Mouse (Mus musculus): ENCODE data around the gene Acpp.
"Not testable (repeated sequence)": the region's sequence is repeated elsewhere in the genome, so short reads cannot be mapped to it uniquely, and the experiment has no call there.

The Acpp gene

DNA sequence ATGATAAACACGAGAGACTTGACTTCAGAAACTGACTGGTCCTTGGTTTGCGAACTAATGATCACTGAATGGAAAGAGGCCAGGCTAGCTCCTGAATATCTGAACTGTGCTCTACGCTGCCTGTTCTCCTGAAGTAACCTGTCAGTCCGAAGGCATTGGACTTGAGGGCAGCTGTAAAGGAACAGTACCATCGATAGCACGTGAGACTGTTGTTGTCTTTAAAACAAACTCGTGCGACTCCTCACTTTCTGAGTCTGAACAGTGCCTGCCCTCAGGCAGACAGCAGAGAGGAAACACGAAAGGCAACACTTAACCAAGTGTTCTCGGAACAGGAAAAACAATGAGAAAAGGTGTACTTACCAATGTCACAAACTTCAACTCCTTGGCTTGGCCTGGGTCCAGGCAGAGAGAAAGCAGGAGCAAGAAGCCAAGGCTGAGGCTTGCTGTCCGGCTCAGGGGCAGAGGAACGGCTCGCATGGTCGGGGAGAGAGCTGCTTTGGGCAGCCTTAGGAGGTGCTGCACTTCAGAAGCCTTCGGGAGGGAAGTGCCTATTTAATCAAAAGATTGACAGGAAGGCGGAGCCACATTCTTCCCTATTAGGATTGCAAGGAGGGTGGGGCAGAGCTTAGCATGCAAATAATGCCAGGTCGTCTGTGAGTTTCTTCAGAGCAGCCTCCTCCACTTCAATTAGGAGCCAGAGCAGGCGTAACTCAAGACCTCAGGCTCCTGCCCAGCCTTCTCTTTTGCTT is at the start of gene Acpp:
Gene Acpp, minus strand, starts transcription at position 566 of the 749 bp plus-strand sequence.
- in situ Hi-C loops (cut with MboI, MseI), result no loop called here

DNA sequence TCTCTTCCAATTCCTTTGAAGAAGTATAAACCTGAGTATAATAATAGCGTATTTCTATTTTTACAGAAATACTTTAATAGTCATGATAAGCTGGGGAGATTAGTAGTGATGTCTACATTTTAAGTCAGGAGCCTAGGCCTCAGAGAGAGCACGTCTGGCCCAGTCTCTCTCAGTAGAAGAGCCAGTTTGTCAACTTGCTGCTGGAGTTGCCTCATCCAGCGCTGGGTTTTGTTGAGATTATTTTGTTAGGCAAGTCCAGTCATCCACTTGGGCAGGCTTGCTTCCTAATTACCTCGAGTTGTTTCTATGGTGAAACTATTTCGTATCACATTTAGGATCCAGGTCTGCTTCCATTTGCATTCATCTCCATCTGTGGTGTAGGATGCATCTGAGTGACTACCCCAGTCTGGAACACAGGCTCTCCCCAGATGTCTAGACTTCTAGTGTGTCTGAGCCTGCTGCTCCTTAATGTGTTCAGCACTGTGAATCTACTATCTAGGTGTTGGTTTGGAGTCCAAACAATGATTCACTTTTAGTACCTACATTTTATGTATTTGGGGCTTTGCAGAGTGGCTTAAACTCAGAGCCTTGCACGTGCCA is 45.1 kb upstream of the Acpp start:
- in situ Hi-C loops (cut with MboI, MseI), result no loop called here

DNA sequence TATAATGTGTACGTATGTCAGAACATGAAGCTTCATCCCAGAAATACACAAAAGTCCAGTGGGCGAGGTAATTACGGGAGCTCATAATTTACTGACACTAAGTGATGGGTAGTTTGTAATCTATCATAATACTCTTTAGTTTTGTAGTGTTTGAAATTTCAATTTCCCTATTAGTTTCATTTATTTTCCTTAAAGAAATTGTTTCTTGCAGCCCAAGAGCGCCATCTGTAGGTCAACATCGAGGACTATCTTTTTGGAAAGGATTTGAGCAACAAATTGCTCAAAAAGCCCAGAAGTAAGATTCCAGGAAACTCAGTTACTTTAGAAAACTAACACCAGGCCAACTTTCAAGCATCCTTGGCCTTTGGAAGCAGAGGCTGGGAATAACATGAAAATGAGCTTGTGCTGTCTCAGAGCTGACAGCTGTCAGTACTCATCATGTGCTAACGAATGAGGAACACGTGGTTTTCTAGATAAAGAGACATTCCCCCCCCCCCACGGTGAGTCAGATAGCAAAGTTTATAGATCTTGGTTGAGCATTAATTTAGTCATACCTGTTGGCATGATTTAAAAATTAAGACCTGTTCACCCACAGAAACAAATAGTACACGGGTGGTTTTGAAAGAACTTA is 42.1 kb upstream of the Acpp start:
- in situ Hi-C loops (cut with MboI, MseI), result no loop called here

DNA sequence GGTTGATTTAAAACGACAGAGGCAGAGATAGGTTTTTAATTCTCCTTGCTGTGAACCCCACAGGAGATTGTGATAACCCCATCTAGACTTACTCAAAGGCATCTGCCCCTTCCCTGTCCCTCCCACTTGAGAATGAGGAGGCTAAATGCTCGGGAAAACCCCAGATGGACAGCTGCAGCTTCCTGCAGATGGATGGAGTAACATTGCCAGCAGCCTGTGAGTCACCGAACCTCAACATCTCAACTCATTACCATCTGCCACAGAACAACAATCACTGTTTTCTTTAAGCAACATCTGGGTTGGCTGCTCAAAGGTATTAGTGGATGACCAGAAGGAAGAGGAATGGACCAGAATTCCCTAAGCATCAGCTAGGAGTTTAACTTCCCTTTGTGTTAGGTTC is 38.0 kb upstream of the Acpp start:
- in situ Hi-C loops (cut with MboI, MseI), result no loop called here

DNA sequence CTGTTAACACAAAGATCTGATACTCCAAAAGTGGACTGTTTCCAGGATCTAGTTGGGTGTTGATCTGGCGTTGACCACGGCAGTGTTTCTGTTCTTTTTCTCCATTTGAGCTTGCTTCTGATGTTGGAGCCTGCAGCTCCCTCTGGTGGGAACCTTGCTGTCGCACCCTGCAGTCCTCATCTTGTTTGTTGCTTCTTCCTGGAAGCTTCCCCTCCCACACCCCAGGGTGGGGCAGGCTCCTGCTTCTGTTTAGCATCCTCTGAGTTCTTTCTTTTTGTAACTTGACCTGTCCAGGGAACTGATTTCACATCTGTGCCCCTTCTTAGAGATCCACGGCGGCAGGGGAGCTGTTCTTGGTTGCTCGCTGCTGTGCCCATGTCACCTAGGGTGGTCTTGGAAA is 35.7 kb upstream of the Acpp start:
- in situ Hi-C loops (cut with MboI, MseI), result no loop called here

DNA sequence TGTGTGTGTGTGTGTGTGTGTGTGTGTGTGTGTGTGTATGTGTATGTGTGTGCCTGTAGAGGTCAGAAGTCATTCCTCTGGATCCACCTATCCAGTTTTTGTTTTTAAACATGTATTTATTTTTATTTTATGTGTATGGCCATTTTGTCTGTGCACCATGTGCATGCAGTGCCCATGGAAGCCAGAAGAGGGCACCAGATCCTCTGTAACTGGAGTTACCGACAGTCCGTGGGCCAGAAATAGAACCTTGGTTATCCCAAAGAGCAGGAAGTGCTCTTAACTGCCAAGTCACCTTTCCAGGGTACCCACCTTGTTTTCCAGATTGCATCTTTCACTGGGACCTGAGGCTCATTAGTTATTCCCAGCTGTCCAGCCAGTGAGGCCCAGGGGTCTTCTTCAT is 29.4 kb upstream of the Acpp start:
- in situ Hi-C loops (cut with MboI, MseI), result no loop called here

DNA sequence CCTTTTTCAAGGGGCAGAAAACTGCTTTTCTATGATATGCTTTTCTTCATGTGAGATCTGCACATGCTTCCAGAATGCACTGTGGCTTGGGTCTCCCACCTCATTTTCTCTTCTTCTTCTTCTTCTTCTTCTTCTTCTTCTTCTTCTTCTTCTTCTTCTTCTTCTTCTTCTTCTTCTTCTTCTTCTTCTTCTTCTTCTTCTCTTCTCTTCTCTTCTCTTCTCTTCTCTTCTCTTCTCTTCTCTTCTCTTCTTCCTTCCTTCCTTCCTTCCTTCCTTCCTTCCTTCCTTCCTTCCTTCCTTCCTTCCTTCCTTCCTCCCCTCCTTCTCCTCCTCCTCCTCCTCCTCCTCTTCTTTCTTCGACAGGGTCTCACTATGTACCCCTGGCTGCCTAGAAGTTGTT is 24.4 kb upstream of the Acpp start:
- in situ Hi-C loops (cut with MboI, MseI), result not testable (repeated sequence)

DNA sequence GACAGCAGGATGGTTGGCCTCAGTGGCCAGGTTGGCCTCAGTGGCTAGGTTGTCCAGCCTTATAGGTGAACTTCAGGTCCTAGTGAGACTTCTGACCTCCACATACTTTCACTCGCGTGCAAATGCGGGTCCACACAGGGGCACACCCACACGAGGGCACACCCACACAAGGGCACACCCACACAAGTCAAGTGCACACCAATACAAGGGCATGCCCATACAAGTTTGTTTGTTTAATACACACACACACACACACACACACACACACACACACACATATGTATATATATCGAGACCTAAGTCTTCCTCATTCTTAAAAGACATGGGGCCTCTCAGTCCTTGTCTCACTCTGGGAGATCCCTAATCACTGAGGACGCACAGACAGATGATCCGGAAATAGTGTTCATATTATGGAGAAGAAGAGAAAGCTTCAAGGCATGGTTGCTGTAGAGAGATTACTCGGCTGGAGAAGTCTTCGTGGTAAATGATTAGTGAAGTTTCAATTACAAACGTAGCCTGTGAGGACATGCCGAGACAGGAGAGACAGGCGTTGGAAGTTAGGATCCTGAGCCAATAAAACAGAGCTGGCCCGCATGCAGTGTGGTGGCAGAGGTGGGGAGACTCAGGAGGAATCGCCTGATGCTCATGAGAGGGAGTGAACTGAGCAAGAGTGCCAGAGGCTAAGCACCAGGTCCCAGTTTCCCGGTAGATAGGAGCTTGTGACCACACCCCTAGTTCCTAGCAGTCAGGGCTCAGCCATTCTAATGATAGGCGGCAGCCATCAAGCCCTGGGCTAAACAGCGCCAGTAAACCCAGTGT is 23.7 kb upstream of the Acpp start:
- in situ Hi-C loops (cut with MboI, MseI), result no loop called here

DNA sequence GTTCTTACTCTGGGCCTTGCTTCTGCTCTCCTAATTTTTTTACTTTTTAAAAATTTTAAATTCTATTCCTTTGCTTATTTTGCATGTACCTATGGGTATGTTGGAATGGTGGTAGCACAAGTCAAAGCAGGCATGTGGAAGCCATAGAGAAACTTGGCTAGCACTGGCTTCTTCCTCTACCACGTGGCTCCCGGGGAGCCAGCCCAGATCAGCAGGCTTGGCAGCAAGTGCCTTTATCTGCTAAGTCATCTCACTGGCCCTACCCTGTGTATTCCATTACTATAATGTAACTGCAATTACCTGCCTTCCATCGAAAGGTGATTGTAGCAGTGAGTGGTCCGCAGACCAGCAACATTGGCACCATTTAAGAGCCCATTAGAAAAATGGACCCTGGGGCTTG is 22.8 kb upstream of the Acpp start:
- in situ Hi-C loops (cut with MboI, MseI), result no loop called here

DNA sequence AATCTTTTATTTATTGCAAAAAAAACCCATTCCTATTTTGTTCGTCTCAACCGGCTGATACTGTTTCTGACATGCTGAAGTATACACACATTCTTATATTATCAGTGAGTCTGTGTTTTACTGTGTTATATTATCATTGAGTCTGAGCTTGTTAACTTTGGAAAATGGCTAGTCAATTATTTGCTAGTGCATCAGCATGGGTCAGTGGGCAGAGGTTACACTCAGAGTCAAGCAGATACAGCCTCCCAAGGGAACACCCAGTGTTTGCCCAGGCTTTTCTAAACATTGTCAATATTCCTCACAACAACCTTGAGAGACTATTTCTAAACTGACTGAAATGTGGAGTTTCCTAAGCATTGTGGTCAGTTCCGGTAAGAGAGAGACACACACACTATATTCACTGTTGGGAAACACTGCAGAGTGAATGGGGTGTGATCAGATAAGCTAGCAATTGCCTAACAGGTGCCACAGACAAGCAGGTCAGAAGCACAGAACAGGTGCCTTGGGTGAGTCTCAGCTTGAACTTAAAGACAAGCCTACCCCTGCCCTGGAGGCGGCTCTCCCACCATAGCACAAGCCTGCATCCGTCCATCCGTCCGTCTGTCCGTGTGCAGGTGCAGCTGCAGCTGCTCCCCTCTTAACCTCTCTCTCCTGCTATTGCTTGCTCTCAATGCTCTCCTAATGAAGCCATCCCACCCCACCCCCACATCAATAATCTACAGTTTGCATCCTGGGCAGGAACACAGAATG is 18.1 kb upstream of the Acpp start:
- in situ Hi-C loops (cut with MboI, MseI), result no loop called here

DNA sequence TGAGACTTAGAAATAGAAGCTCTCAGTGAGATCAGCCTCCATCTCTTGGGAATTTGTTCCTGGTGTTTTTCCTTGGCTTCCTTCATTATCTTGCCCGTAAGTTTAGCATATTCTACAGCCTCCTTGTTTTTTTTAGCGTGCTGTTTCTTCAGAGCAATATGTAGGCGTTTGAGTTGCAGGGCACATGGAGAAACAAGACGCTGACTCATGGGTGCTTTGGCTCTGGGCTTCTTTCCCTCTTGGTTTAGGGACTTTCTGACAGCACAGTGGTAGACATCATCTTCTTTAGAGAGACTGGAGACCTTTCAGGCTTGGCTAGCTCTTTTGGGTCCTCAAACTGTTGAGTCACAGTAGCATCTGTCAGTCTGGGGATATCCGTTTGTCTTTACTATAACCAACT is 6.6 kb upstream of the Acpp start:
- in situ Hi-C loops (cut with MboI, MseI), result no loop called here

DNA sequence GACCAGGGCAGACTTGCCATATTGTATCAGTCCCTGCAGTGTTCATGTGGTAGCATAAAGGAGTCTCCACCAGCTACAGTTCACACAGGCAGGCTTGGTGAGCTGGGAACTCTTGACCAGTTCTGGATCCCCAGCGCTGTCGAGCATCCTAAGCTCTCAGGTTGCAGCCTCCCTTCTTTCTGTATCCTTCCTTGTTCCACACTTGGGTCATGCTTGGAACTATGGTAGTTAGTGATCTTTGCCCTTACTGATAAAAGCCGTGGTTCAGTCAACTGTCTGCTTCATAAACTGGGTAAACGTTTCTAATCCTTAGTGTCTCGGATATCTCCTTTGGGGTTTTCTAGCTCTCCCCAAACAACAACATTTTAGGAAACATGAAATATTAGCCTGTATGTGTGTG is 1.9 kb upstream of the Acpp start:
- in situ Hi-C loops (cut with MboI, MseI), result no loop called here

DNA sequence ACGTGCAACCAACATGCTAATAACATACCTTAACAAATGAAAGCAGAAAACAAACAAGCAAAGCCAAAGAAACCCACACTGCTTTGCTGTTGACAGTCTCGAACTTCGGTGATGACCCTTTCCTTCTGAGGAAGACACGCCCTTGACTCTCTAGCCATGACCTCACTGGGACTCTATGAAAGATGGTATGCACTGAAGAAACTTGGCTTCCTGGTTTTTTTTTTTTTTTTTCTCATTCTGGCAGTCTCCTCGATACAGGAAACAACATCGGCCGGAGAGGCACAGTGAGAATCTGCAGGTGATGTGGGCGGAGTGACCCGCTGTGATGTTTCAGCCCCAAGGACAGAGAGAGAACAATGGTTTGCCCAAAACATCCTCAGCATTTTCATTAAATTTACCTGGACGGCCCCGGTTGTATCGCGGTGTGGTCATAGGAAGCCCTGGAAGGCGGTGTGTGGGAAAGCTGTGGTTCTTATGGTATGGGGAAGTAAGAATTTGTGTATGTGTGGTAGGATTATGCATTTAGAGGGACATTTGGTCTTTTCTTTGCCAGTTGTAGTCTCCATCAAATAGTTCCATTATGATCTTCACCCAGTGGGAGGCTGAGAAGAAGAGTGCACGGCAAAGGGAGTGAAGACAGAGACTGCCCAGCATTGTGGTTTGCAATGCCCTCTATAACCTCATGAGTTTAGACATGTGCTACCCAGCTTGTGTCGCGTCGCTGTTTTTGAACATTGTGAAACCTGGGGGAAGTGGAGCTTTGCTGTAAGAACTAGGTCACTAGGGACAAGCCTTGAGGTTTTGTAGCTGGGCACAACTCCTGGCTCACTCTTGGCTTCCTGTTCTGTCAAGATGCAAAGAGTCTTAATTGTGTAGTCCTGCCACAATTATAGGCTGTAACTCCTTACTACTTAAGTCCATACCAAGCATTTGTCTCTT is 1.2 kb upstream of the Acpp start:
- in situ Hi-C loops (cut with MboI, MseI), result no loop called here

DNA sequence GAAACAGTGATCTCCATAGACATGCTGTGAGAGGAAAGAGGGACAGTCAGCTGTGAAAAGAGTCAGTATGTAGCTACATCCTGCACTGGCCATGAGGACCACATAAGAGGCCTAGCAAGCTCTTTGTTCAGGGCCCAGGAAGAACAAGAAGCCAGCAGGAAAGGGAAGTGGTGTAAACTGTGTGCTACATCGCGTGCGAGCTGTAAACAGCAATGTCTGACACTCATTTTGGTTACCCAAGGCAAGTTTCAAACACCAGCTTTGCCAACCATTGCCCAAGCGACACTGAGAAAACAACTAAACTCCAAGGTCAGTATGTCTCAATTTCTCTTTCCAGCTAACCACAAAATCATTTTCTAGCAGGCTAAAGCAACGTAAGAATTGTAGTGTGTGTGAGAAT is 6.2 kb downstream of the Acpp start:
- in situ Hi-C loops (cut with MboI, MseI), result no loop called here

DNA sequence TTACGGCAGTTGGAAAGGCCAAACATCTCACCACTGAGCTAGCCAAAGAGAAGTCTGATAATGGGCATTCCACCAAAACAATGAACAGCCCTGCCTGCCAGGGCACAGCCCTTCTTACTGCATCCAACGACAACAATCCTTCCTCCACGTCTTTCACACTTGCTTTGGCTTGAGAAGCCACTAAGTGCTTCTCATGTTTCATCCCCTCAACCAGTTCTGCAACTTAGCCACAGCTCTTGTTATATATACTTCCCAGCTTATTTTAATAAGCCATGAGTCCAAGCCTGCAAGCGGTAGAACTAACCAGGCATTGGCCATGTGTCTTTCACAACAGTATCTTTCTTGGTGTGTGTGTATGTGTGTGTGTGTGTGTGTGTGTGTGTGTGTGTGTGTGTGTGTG is 8.9 kb downstream of the Acpp start:
- in situ Hi-C loops (cut with MboI, MseI), result no loop called here

DNA sequence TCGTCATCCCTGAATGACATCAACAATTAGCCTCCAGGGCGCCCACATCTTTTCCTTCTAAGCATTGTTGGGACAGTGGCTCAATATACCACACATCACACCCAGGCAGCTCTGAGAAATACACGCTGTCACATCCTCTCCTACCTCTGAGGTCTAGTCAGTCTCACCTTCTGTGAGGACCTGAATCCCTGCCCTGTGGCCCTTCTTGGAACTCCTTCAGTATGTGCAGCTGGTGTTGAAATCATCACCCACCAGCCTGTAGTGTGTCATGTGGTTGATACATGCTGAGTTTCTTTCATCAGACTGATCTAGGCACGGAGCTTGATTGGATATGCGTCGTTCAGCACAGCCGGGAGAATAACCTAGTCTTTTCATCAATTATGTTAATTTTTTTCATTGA is 16.0 kb downstream of the Acpp start:
- in situ Hi-C loops (cut with MboI, MseI), result no loop called here

DNA sequence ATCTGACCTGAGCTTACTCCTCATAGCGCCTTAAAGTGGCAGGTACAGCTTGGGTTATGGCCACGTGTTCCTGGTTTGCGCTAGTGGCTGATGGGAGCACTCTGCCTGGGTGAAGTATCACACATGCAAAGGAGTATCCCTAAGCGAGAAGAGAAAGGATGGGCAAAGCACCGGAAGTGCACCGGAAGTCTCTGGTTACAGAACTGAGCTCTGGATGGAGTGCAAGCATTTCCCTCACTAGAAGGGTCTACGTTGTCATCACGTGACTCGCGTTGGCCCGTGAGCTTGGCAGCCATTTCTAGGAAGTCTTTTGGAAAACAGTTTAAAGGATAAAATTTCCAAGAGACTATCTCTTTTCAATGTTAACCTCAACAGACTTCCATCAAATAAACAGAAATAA is 21.2 kb downstream of the Acpp start:
- in situ Hi-C loops (cut with MboI, MseI), result no loop called here

DNA sequence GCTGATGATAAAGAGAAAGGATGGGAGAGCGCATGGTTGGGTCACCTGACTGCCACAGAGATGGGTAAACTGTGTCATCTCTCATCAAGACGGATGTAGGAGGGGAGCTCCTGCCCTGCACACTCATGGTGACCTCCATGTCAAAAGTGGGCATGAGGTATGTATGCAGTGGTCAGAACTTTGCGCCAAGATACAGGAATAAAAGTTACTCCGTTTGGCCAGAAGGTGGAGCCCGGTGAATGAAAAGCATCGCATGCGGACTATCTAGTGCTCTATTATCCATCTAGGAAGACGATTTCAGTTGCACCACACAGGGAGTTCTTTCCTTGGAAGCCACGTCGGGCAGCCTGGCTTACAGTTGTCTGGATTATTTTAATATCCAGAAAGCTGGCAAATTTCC is 22.0 kb downstream of the Acpp start:
- in situ Hi-C loops (cut with MboI, MseI), result no loop called here

DNA sequence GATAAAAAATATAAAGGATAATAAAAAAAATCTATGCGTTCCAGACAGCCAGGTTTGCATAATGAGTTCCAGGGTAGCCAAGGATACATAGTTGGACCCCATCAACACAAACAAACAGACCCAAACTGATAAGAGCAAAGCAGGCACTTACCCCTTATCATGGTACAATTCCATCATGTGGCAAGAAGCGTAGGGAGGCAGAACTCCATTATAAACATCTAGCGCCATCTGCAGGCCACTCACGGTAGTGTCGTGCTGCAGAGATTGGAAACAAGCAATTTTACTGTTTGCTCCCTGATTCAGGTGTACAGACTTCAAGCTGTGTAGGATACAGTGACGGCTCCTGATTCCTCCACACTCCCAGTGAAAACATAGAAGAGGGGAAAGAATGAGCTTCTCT is 30.8 kb downstream of the Acpp start:
- in situ Hi-C loops (cut with MboI, MseI), result no loop called here

DNA sequence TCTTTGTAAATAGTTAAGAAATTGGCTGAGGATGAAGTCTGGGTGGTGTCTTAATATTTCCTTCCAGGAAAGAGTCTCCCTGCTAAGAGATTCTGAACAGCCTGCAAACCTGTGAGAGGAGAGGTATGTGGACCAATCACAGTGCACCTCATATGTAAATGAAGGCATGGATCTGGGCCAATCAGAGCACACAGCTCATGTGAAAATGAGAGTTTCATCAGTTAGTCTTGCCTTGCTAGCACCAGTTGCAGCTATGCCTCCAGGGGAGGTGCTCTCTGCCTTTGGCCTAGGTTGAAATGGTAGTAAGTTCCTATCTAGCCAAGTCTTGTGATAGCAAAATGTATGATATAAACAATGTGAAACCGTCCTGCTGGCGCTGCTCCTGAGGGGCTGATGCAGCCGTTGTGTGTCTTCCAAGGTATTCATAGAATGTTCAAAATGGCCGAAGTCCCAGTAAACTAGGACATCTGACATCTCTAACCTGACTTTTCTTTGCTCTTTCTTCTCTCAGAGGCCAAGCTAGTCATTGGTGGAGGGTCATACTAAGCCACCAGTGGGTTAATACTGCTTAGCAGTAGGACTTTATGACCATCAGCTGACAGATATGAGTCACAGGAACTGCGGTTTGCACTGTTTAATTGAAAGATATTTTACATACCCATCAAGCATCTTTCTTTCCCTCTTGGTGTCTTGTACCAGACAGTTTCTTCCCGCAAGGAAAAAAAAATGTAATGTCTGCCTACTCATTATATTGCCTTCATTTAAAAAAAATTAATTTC is 32.0 kb downstream of the Acpp start:
- in situ Hi-C loops (cut with MboI, MseI), result no loop called here
